Mouse (Mus musculus): ENCODE results near the gene Clca4b.
"Not testable (repeated sequence)": the region's sequence is repeated elsewhere in the genome, so short reads cannot be mapped to it uniquely, and the experiment has no call there.

Gene Clca4b

GRCm38 (mm10) chr3:144932335-144932734 lies at the start of gene Clca4b:
TSS of gene Clca4b (minus strand) at chr3:144932529.
- DNase-seq (ENCODE audit: extremely low read depth, low read depth, low spot score): no peak

DNA sequence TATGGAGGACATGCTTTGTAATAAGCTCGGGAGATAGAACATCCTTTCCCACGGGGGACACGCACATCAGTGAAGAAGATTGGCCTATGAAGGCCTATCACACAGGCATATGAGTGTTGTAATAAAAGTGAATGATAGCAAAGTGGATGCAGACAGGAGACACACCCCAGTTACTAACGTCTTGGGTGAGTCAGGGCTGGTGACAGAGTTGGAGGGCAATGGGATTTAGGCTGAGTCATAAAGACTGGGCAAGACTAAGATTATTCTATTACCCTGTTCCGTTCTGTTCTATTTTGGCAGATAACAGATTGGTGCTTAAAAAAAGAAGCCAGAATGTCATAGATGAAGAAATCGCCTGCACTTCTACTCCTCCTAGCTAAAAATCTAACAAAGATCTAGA lies 48.2 kb upstream of the Clca4b start:
- no peak for DNase-seq (ENCODE audit: extremely low read depth, low read depth, low spot score)

GRCm38 (mm10) chr3:144977631-144978030 lies 45.3 kb upstream of the Clca4b start:
- no peak for DNase-seq (ENCODE audit: extremely low read depth, low read depth, low spot score)

DNA sequence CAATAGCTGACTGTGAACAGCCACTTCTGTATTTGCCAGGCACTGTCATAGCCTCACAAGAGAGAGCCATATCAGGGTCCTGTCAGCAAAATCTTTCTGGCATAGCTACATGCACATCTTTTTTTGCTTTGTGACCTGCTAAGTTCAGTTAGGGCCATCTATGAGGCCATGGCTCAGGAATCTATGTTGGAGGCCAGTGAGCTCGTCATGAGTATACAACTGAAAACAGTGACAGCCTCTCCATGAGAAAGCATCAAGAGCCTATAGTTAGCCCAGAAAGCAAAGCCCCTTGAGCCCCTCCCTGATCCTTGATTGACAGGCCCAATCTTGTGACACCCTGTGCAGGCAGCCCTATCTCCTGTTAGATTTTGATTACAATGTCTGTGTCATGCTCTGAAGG lies 43.8 kb upstream of the Clca4b start:
- DNase-seq (ENCODE audit: extremely low read depth, low read depth, low spot score): no peak

DNA sequence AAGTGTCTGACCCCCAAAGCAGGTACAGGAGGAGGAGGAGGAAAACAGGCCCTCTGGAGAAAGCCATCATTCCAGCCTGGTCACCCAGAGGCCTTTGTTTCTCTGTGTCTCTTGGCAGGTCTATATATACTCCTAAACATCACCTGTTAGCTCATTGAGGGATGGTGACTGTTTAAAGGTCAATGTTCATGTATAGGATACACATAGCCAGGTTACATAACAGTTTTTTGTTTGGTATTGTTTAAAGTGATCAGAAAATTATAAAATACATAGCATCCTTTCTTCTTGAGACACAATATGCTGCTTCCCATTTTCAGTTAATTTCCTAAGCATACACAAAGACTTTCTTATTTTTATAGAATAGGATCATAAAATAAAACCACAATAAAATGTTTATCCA lies 42.6 kb upstream of the Clca4b start, which contains the start of gene Clca4a:
Gene Clca4a, minus strand, starts transcription at position 101 of the 400 bp plus-strand sequence.
- no peak for DNase-seq (ENCODE audit: extremely low read depth, low read depth, low spot score)

- no peak for DNase-seq (ENCODE audit: extremely low read depth, low read depth, low spot score)
Observed at GRCm38 (mm10) chr3:144971553-144972270, 39.4 kb upstream of the Clca4b start.

DNA sequence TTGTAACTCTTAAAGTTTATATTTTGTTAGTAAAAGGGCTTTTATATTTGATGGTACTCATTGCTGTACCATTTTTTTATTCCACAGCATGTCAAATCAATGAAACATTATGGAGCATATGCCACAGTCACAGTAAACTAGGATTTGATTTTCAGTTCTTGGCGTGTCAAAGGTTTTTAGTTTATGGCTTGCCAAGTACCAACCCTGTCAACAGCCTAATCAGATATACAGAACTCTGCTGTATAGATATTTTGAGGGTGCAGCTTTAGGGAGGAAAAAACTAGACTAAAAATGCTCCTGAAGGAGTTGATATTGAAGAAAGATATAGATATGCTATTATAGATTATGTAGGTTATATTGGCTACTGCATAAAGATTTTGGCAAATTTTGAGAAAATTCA lies 37.4 kb upstream of the Clca4b start:
- no peak for DNase-seq (ENCODE audit: extremely low read depth, low read depth, low spot score)

DNA sequence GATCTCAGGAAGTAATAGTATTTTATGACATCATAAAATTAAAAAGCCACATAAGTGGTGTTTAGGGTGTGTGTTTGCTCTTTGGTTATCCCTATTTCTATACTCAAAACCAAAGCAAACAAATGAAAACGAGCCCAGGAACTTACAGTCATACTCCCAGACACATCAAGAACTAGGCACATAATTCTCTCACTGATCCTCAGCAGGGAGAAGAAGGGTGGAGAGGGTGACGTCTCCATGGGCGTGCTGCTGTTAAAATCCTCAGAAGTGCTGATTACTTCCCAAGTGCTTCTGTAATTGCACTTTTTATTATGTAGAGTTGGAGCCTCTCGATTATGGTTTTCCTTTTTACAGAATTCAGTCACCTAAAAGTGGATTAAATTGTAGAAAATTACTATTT lies 33.7 kb upstream of the Clca4b start:
- no peak for DNase-seq (ENCODE audit: extremely low read depth, low read depth, low spot score)

GRCm38 (mm10) chr3:144950829-144951228 lies 18.5 kb upstream of the Clca4b start:
- DNase-seq (ENCODE audit: extremely low read depth, low read depth, low spot score): no peak

DNA sequence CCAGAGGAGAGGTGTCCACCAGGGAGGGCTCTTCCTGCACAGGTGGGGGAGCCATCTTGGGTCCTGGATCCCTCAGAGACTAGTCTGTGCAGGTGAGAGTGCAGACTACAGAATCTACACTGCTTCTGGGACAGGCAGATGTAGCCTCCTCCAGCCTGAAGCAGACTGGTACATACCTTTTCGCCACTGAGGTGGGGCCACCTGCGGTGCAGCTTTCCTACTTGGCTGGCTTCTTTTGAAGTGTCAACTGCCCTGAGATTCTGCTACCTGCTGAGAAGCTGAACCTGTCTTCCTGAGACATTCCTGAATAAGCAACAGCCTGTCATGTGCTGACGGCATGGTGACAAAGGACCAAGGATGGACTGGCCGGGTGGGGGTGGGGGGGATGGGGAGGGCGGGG lies 15.0 kb upstream of the Clca4b start:
- DNase-seq (ENCODE audit: extremely low read depth, low read depth, low spot score): not testable (repeated sequence)

- not testable (repeated sequence) for DNase-seq (ENCODE audit: extremely low read depth, low read depth, low spot score)
Observed at GRCm38 (mm10) chr3:144933625-144934024, 1.3 kb upstream of the Clca4b start.

GRCm38 (mm10) chr3:144933011-144933491 lies 722 bp upstream of the Clca4b start:
- no peak for DNase-seq (ENCODE audit: extremely low read depth, low read depth, low spot score)

DNA sequence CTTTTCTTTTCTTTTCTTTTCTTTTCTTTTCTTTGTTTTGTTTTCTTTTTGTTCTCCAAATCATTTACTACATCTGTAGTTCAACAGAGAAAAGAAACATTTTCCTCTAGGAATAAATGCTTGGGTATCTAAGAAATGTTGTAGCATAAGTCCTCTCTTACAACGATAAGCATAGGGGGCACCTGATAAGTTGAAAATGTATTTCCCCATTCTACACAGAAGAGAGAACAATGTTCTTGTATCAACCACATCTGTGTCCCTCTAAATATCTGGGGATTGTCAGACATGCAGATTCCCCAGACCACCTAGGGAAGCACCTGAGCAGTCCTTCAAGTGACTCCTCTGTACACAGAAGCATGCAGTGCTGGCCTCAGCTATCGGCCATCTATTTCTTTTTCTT lies 18.3 kb downstream of the Clca4b start:
- DNase-seq (ENCODE audit: extremely low read depth, low read depth, low spot score): no peak

GRCm38 (mm10) chr3:144897042-144897678 lies 35.2 kb downstream of the Clca4b start:
- no peak for DNase-seq (ENCODE audit: extremely low read depth, low read depth, low spot score)

GRCm38 (mm10) chr3:144890246-144890758 lies 42.0 kb downstream of the Clca4b start:
- no peak for DNase-seq (ENCODE audit: extremely low read depth, low read depth, low spot score)

DNA sequence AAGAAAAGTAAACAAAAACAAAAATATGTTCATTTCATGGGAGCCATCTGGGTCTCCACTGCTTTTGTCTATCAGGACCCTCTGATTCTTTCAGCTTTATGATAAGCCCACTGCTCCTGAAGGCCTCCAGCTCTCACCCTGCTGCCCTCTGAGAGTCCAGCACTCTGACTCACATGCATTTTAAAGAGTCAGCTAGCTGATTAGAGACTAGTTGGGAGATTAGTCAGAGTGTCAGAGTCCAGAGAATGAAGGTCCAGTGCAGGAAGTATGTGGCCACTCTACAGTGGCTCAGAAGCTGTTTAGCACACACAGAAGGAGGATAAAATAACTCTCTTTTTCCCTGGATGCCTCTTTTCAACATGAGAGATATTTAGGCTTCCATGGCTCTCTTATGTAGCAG lies 45.4 kb downstream of the Clca4b start:
- no peak for DNase-seq (ENCODE audit: extremely low read depth, low read depth, low spot score)

- DNase-seq (ENCODE audit: extremely low read depth, low read depth, low spot score): not testable (repeated sequence)
Observed at GRCm38 (mm10) chr3:144872012-144872411, 60.3 kb downstream of the Clca4b start.

All from fat pad, adult 2 months (tissue).